Mouse (Mus musculus) 3T3-L1 (cell line): ENCODE data around the gene Dalrd3.

Source experiments
- DNase-seq: peaks from one replicate; pipeline ENCODE4 v3.0.0-alpha.2; 2015; ENCODE audit warnings: low read depth, low spot score

Dalrd3 gene

DNA sequence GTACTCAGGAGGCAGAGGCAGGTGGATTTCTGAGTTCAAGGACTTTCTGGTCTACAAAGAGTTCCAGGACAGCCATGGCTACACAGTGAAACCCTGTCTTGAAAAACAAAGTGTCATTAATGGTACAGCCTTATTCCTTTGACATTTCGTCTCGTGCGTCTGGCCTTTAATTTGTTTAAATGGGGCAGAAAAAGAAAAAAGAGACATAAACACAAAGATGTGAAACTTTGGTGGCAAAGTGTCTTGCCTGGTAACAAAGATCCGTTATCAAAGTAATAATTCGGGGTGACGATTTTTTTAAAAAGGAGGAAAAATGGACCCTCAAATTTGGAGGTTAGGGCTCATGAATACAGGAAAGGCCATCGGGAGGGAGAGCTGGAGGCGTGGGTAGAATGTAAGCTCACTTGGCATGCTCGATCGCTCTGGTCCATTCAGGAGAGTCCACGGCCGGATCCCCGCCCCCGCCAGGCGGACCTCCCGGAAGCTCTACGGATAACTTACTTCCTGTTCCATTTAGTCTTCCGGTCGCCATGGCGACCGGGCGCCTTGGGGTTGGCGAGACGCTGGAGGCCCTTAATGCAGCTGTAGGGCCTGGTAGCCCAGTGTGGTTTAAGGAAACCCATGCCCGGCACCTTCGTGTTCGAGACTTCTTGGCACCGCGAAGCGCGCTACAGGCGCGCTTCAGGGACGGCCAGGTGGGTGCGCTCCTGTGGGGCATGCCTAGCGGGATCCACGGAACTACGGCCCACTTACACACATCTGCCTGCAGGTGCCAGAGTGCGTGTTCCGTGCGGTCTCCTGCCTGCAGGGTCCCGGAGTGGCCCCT lies at the start of gene Dalrd3:
Gene Dalrd3, plus strand, starts transcription at position 506 of the 826 bp plus-strand sequence.
- peak; percentile 95 for DNase-seq

DNA sequence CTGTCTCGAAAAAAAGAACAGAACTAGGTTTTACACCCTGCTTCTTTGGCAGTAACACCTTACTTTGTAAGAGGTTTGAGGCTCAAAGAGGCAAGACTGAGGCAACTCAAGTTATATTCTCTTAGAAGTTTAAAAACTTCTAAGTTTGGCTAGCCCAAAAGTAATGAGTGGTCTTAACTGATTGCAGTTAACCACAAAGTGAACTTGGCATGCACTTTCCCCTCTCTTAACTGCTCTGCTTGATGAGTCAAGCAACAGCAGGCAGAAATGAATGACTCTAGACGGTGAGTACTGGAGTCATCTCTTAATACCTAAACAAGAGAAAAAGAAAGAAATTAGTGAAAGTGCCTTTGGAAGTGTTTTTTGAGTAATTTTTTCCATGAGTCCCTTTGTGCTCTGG lies 48.1 kb upstream of the Dalrd3 start:
- peak; percentile 44 for DNase-seq

GRCm38 (mm10) chr9:108523341-108523740 lies 46.3 kb upstream of the Dalrd3 start:
- no peak for DNase-seq

DNA sequence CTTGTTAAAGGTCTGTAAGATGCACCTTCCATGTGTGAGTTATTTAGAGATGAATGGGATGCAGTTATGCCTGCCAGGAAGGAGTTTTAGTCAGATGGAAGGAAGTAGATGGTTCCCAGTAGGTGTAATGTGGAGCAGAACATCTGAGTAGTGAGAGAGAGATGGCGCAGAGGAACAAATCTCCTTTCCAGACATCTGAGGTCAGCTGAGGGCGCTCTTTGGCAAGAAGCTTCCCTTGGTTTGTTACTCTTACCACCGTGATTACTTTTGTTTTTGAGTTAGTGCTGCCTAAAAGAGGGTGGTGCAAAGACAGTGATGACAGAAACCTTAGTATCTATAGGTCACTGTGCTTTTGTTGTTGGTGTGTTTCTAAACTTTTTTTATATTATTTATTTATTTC lies 44.3 kb upstream of the Dalrd3 start:
- DNase-seq = no peak

DNA sequence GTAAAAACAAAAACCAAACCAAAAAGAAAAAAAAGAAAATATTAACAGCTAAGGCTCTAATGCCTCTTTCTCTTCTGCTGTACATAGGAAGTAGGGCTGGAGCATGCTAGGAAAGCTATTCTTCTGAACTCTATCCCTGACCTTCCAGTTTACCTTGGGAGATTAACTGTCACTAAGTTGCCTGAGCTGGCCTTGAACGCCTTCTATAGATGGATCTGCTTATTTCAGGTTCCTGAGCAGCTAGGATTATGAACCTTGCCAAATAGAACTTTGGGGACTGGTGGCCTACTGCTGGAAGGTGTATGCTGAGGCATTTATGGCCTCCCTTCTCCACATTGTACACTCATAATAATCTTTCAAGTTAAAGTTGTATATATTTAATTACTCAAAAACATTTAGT lies 38.7 kb upstream of the Dalrd3 start:
- DNase-seq = no peak

- DNase-seq = no peak
Observed at GRCm38 (mm10) chr9:108531496-108531895, 38.2 kb upstream of the Dalrd3 start.

DNA sequence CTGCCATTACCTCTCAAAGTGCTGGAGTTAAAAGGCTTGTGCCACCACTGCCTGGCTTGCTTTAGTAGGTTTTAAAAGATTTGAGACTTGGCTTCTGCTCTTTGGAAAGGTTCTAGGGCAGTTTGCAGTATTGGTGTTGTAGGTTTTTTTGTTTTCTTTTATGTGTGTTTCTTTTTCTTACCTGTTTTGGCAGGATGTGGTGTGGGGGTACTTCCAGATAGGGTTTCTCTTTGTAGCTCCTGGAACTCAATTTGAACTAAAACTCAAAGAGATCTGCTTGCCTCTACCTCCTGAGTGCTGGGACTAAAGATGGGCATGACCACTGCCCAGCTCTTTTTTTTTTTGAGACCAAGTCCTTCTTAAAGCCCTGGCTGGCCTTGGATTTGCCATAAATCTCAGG lies 28.8 kb upstream of the Dalrd3 start:
- DNase-seq = no peak

DNA sequence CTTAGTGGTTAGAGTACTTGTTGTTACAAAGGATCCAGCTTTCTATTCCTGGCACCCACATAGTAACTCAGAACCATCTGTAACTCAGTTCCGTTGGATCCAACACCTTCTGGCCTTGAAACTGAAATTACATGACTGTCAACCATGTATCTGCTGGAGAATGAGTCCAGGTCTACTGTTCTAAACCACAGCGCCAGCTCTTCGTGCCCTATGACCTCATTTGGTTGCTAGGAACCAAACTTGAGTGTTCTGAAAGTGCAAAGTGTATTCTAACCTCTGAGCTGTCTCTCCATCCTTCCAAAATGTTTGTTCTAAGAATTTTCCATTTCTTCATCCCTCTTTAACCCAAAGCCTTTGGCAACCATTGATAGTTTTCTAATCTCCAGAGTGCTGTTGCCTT lies 23.7 kb upstream of the Dalrd3 start:
- DNase-seq = no peak

DNA sequence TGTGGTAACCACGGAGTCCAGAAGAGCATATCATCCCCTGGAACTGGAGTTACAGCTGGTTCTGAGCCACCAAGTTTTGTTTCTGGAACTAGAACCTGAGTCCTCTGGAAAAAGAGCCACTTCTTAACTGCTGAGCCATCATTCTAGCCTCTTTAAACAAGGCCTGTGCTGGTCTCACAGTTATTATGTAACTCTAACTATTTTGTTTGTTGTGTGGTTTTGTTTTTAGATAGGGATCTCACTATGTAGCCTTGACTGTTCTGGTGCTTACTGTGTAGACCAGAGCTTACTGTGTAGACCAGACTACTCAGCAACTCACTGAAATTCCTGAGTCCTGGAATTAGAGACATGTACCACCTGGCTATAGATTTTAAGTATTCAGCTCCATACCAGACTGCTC lies 22.8 kb upstream of the Dalrd3 start:
- no peak for DNase-seq

- no peak for DNase-seq
Observed at GRCm38 (mm10) chr9:108559169-108559568, 10.5 kb upstream of the Dalrd3 start.

DNA sequence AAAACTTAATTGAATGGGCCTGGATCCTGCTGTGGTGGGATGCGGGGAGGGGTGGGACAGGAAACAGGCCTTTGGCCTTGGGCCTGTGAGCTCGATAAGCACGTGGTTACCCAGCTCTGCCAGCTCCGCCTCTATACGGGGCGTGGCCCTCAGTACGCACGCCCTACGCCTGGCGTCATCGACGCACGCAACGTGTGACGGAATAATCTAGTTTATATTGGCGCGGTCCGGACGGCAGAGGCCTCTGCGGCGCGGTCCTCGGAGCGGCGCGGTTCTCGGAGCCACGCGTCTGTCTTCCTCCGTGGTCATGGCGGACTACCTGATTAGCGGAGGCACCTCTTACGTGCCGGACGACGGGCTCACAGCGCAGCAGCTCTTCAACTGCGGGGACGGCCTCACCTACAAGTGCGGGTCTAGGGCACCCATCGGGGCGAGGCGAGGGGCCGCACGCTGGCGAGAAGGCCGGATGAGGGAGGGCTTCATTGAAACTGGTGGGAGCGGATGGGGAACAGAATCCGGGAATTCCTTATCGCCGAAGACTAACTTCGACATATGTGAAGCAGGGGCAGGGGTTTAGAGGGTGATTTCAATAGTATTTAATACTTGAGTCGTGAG lies 9.4 kb upstream of the Dalrd3 start, which contains the start of gene Impdh2:
Gene Impdh2, plus strand, starts transcription at position 60 of the 615 bp plus-strand sequence.
- peak; percentile 97 for DNase-seq

GRCm38 (mm10) chr9:108563671-108564070 lies 6.0 kb upstream of the Dalrd3 start:
- no peak for DNase-seq

GRCm38 (mm10) chr9:108564131-108564530 lies 5.6 kb upstream of the Dalrd3 start:
- DNase-seq = no peak

GRCm38 (mm10) chr9:108565881-108566814 lies 3.5 kb upstream of the Dalrd3 start:
- peak; percentile 27 for DNase-seq

DNA sequence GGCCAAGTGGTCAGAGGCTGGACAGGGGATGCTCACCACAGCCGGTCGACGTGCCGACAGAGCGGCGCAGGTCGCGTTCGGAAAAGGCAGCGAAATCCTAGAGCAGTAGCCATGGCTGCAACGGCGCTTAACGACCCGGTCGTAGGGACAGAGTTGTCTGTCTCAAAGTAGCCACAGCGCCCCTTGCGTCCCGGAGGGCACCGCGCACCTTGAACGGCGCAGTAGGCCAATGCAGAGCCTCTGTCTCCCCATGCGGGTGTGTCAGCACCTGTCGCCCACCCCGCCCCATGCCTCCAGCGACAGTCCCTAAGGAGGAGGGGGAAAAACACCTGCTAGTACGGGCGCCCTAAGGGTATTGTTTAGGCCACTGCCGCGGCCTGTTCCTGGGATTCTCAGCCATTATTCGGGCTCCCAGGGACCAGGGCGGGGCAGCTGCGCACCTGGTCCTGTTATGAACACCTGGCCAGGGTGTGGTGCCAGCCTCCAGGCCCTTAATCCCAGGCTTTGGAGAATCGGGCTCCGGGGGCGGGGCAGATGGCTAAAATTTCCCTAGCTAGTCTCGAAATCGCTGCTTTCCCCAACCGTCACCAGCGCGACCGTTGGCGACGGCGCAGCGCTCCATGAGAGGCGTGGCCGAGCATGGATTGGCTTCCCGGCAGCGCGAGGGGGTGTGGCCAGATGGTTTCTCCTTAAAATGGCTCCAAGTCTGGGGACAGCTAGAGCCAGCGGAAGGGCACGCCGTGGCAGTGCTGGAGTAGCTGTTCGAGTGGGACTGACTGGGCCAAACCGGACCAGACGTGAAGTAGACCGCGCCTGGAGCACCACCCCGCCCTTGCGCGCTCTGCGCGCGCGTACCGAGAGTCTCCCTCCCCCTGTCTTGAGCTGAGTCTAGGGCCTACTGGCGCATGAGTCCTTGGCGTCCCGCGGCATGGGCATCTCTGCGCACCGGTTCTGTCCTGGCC lies 2.6 kb upstream of the Dalrd3 start, which contains the start of gene Ndufaf3:
Gene Ndufaf3, minus strand, starts transcription at position 620 of the 962 bp plus-strand sequence.
- DNase-seq = peak; percentile 93

DNA sequence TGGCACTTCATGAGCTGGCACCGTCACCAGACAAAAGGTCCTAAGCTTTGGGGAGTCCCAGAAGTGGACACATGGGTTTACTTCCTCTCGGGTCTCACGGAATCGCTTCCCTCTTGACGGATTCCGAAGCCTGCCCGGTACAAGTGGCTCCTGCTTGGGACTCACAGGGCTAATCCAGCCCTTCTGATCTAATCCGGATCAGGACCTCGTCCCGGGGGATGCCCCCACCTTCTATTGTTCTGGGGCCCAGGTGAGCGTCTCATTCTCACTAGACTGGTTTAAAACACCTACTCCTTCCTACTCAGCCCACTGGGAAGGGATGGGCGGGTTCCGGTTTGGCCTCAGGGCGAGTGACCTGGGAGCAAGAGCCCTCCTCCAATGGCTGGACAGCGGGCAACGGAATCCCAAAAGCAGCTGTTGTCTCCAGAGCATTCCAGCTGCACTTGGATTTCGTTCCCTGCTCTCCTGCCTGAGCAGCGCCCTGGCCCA lies 1.7 kb upstream of the Dalrd3 start:
- DNase-seq = peak; percentile 47

GRCm38 (mm10) chr9:108568511-108568921 lies 1.2 kb upstream of the Dalrd3 start:
- no peak for DNase-seq

GRCm38 (mm10) chr9:108570207-108570896 lies 666 bp downstream of the Dalrd3 start:
- DNase-seq = peak; percentile 89

DNA sequence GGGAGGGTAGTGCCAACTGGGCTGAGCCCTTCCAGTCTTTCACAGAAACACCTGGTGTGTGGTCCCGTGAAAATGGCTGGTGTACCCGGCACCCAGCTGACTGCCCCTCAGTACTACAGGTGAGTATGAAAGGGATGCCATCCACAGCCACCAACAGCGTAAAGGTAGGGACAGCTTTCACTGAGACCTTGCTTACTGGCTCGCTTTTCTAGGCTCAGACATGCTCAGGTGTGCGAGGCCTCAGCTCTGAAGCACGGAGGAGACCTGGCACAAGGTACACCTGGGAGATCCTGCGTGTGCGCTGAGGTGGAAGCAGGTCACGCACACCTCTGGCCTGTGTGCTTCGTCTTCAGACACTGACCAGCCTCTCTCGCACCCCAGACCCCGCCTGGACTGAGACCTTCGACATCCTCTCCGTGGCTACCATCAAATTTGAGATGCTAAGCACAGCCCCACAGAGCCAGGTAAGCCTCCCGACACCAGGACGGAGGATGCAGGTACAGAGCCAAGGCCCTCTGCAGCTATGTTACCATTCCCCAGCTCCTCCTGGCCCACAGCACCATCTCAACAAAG lies 1.8 kb downstream of the Dalrd3 start:
- DNase-seq = no peak

GRCm38 (mm10) chr9:108572321-108572720 lies 2.6 kb downstream of the Dalrd3 start:
- no peak for DNase-seq
